Mouse (Mus musculus) lung, postnatal 0 days (tissue): ENCODE results near the gene Hectd4.

Experiments used
- CTCF ChIP-seq: IDR thresholded peaks from 2 replicates; pipeline ENCODE4 v1.5.1; 2016; ENCODE audit warnings: antibody characterized with exemption, mild to moderate bottlenecking
- EP300 ChIP-seq: IDR thresholded peaks from 2 replicates; pipeline ENCODE4 v1.6.1; 2016; ENCODE audit warnings: antibody characterized with exemption, mild to moderate bottlenecking, control low read depth

GRCm38 (mm10) chr5:121335426-121335825 lies 115.4 kb downstream of the Hectd4 start:
- TF ChIP-seq CTCF (no peak), EP300 (no peak)
